Mouse (Mus musculus): ENCODE data around the gene Zmynd8. TPM values are rescaled to one million over a fixed set of nuclear protein-coding genes. Genes with fewer than 3 reads are reported as not detected.

Zmynd8 gene
- total RNA-seq, 1 experiment, result 49.7 TPM

DNA sequence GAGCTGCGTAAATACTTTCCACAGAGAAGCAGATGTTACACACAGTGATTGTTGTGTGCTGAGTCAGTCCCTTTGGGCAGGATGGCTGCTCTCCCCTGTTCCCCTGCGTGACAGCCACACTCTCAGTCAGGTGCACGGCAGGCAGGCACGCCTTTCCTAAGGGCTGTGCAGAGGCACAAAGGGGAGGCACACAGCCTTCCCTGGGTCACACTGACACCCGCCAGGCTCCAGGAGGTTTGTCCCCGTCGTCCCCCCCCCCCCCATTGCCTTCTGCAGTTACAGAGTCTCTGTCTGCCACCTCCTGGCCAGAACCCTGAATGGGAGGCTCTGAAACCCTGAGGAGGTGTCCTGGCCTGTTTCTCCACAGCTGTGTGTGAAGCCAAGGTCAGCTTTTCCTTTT lies 147.7 kb downstream of the Zmynd8 start:
- Histone ChIP-seq H3K27ac (ENCODE audit: insufficient read depth, low read depth, low read length, poor library complexity, severe bottlenecking) (no peak overlapping the region), H3K9ac (ENCODE audit: insufficient read depth, low read depth, low read length, poor library complexity, severe bottlenecking) (no peak overlapping the region), H3K36me3 (ENCODE audit: control insufficient read depth, insufficient read depth, low read length, poor library complexity, severe bottlenecking) (no peaks in the 10 kb centered on the region), H3K9me3 (ENCODE audit: control insufficient read depth, insufficient read depth, low read depth, low read length) (no peaks in the 10 kb centered on the region), H3K4me1 (ENCODE audit: control insufficient read depth in 2 of 2, insufficient read depth in 2 of 2, low read length in 2 of 2, poor library complexity in 1 of 2) (peaks cover 0 to 8% of the 10 kb centered on the region in 2 experiments; a peak in 1 of 4 replicates), H3K4me3 (ENCODE audit: insufficient read depth in 1 of 2, low read depth in 1 of 2, low read length in 2 of 2, poor library complexity in 1 of 2, severe bottlenecking in 1 of 2) (no peak overlapping the region)
- TF ChIP-seq ZNF384 (IDR thresholded peaks at IDR 0.05; ENCODE audit: low read depth, low read length), result no peak
- TF ChIP-seq HCFC1 (IDR thresholded peaks at IDR 0.05; ENCODE audit: borderline replicate concordance, insufficient read depth, low read length), result no peak
- TF ChIP-seq ZC3H11A (IDR thresholded peaks at IDR 0.05; ENCODE audit: borderline replicate concordance, low read depth, low read length), result no peak
- TF ChIP-seq MAFK (IDR thresholded peaks at IDR 0.05; ENCODE audit: insufficient read depth, low read depth, low read length), result no peak
- TF ChIP-seq CHD2 (IDR thresholded peaks at IDR 0.05; ENCODE audit: low read depth, low read length), result no peak
- in situ Hi-C loops (cut with MboI; ENCODE audit: low sequenced_read_pairs in 2 of 2, unreplicated experiment in 2 of 2), result no loop called here
- no peak for DNase-seq (ENCODE audit: low read depth, low spot score)

- in situ Hi-C loops (cut with MboI; ENCODE audit: low sequenced_read_pairs in 2 of 2, unreplicated experiment in 2 of 2), result loop anchor here in 1 of 2 experiments (10.0 kb wide), 1 partner anchor 224 kb away; no protein-coding TSS in a partner anchor
These were observed 150.4 kb downstream of the Zmynd8 start for GRCm38 (mm10) chr2:165748426-165748825.

DNA sequence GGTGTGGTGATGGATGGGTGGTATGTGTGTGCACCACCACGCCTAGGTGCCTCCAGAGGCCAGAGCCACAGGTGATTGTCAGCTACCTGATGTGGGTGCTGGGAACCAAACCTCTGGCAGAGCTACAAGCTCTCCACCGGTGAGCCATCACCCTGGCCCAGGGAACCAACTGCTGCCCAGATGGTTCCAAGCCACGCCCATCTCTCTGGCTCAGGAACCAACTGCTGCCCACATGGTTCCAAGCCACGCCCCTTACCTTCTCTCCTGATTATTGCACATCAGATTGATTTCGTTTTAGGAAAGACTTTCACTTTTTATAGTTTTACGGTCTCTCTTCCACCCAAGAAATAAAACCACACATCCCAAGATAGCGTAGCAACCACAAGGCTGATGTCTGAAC lies 150.8 kb downstream of the Zmynd8 start:
- peaks cover 0 to 12% of the 10 kb centered on the region in 2 experiments; a peak in 1 of 4 replicates for H3K4me1 ChIP-seq (ENCODE audit: control insufficient read depth in 2 of 2, insufficient read depth in 2 of 2, low read length in 2 of 2, poor library complexity in 1 of 2)
- in situ Hi-C loops (cut with MboI; ENCODE audit: low sequenced_read_pairs in 2 of 2, unreplicated experiment in 2 of 2), result loop anchor here in 1 of 2 experiments (10.0 kb wide), 1 partner anchor 223 kb away; no protein-coding TSS in a partner anchor
- TF ChIP-seq CHD2 (IDR thresholded peaks at IDR 0.05; ENCODE audit: low read depth, low read length) (no peak), MAFK (IDR thresholded peaks at IDR 0.05; ENCODE audit: insufficient read depth, low read depth, low read length) (no peak), HCFC1 (IDR thresholded peaks at IDR 0.05; ENCODE audit: borderline replicate concordance, insufficient read depth, low read length) (no peak), ZNF384 (IDR thresholded peaks at IDR 0.05; ENCODE audit: low read depth, low read length) (no peak), ZC3H11A (IDR thresholded peaks at IDR 0.05; ENCODE audit: borderline replicate concordance, low read depth, low read length) (no peak)
- no peak overlapping the region for H3K9ac ChIP-seq (ENCODE audit: insufficient read depth, low read depth, low read length, poor library complexity, severe bottlenecking)
- H3K36me3 ChIP-seq (ENCODE audit: control insufficient read depth, insufficient read depth, low read length, poor library complexity, severe bottlenecking), result no peaks in the 10 kb centered on the region
- no peak overlapping the region for H3K27ac ChIP-seq (ENCODE audit: insufficient read depth, low read depth, low read length, poor library complexity, severe bottlenecking)
- no peak overlapping the region for H3K4me3 ChIP-seq (ENCODE audit: insufficient read depth in 1 of 2, low read depth in 1 of 2, low read length in 2 of 2, poor library complexity in 1 of 2, severe bottlenecking in 1 of 2)
- DNase-seq (ENCODE audit: low read depth, low spot score), result peak; percentile 33
- no peaks in the 10 kb centered on the region for H3K9me3 ChIP-seq (ENCODE audit: control insufficient read depth, insufficient read depth, low read depth, low read length)

More at GRCm38 (mm10) chr2:165748426-165748825, 150.4 kb downstream of the Zmynd8 start:
- Histone ChIP-seq H3K9ac (ENCODE audit: insufficient read depth, low read depth, low read length, poor library complexity, severe bottlenecking) (no peak overlapping the region), H3K9me3 (ENCODE audit: control insufficient read depth, insufficient read depth, low read depth, low read length) (no peaks in the 10 kb centered on the region), H3K36me3 (ENCODE audit: control insufficient read depth, insufficient read depth, low read length, poor library complexity, severe bottlenecking) (no peaks in the 10 kb centered on the region), H3K4me1 (ENCODE audit: control insufficient read depth in 2 of 2, insufficient read depth in 2 of 2, low read length in 2 of 2, poor library complexity in 1 of 2) (peaks cover 0 to 12% of the 10 kb centered on the region in 2 experiments; a peak in 1 of 4 replicates), H3K4me3 (ENCODE audit: insufficient read depth in 1 of 2, low read depth in 1 of 2, low read length in 2 of 2, poor library complexity in 1 of 2, severe bottlenecking in 1 of 2) (no peak overlapping the region), H3K27ac (ENCODE audit: insufficient read depth, low read depth, low read length, poor library complexity, severe bottlenecking) (no peak overlapping the region)
- TF ChIP-seq CHD2 (IDR thresholded peaks at IDR 0.05; ENCODE audit: low read depth, low read length), result no peak
- TF ChIP-seq ZC3H11A (IDR thresholded peaks at IDR 0.05; ENCODE audit: borderline replicate concordance, low read depth, low read length), result no peak
- no peak for DNase-seq (ENCODE audit: low read depth, low spot score)

GRCm38 (mm10) chr2:165745306-165746098 lies 153.3 kb downstream of the Zmynd8 start:
- peaks cover 0 to 22% of the 10 kb centered on the region in 2 experiments; a peak in 2 of 4 replicates for H3K4me1 ChIP-seq (ENCODE audit: control insufficient read depth in 2 of 2, insufficient read depth in 2 of 2, low read length in 2 of 2, poor library complexity in 1 of 2)
- no peak overlapping the region for H3K4me3 ChIP-seq (ENCODE audit: insufficient read depth in 1 of 2, low read depth in 1 of 2, low read length in 2 of 2, poor library complexity in 1 of 2, severe bottlenecking in 1 of 2)
- in situ Hi-C loops (cut with MboI; ENCODE audit: low sequenced_read_pairs in 2 of 2, unreplicated experiment in 2 of 2), result loop anchor here in 1 of 2 experiments (10.0 kb wide), 1 partner anchor 221 kb away; no protein-coding TSS in a partner anchor
- H3K9ac ChIP-seq (ENCODE audit: insufficient read depth, low read depth, low read length, poor library complexity, severe bottlenecking), result peak overlapping the region; percentile 7; the same call in 1 of the 2 replicates
- no peak overlapping the region for H3K27ac ChIP-seq (ENCODE audit: insufficient read depth, low read depth, low read length, poor library complexity, severe bottlenecking)
- H3K9me3 ChIP-seq (ENCODE audit: control insufficient read depth, insufficient read depth, low read depth, low read length), result no peaks in the 10 kb centered on the region
- TF ChIP-seq CHD2 (IDR thresholded peaks at IDR 0.05; ENCODE audit: low read depth, low read length) (no peak), ZNF384 (IDR thresholded peaks at IDR 0.05; ENCODE audit: low read depth, low read length) (no peak)
- no peaks in the 10 kb centered on the region for H3K36me3 ChIP-seq (ENCODE audit: control insufficient read depth, insufficient read depth, low read length, poor library complexity, severe bottlenecking)
- DNase-seq (ENCODE audit: low read depth, low spot score), result no peak

All from ES-E14 (cell line).